Mouse (Mus musculus): ENCODE measurements around the gene Golt1a.

DNA sequence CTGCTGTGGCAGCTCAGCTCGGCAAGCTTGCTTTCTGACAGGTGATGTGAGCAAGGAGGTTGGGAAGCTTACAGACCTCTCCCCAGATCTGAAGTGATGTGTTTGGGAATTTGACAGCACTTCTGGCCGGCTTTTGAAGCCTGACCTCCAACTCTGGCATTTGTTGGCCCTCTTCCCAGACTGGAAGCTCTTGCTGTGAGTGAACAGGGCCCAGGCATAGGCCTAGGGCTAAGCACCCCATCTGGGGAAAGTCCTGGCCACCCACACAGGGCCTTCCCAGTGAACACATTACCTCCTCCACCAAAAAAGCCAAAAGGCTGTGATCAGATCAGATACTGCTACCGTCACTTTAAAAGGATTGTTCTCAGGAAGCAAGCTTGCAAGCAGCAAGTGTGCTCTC is 7.1 kb upstream of the Golt1a start:
- TF ChIP-seq CTCF (IDR thresholded peaks at IDR 0.05; ENCODE audit: extremely low read depth, insufficient read length, insufficient replicate concordance, low read depth, low read length) (no peak), POLR2A (IDR thresholded peaks at IDR 0.05; ENCODE audit: low read depth, low read length) (no peak)
